Mouse (Mus musculus) hindbrain, embryonic 11.5 days (tissue): ENCODE data around the gene Pnmal2. TPM values are rescaled to one million over a fixed set of nuclear protein-coding genes. Genes with fewer than 3 reads are reported as not detected.

Source experiments
- ATAC-seq: fragments of 200-750 bp; cut with Nextera tagmentation; 2 replicates; pipeline ENCODE4 v1.8.0; 2017; ENCODE audit warnings: mild to moderate bottlenecking, moderate TSS enrichment, moderate library complexity; ENCODE audit not compliant: low FRiP score
- DNase-seq: peaks from one replicate; pipeline ENCODE4 v3.0.0-alpha.2; 2015; ENCODE audit warnings: low spot score
- H3K27ac ChIP-seq: fragments of 300-500 bp; sonication (generic); 2 replicates; pipeline ENCODE4 v1.5.1; 2014; ENCODE audit warnings: mild to moderate bottlenecking, low read depth, low read length
- H3K27me3 ChIP-seq: fragments of 300-500 bp; sonication (generic); 2 replicates; pipeline ENCODE4 v1.6.1; 2014; ENCODE audit warnings: mild to moderate bottlenecking, low read length, moderate library complexity, mixed read lengths; ENCODE audit not compliant: control insufficient read depth, insufficient read depth
- H3K36me3 ChIP-seq: fragments of 300-500 bp; sonication (generic); 2 replicates; pipeline ENCODE4 v1.6.1; 2014; ENCODE audit warnings: mild to moderate bottlenecking, low read length, moderate library complexity, mixed read lengths; ENCODE audit not compliant: control insufficient read depth, insufficient read depth
- H3K4me1 ChIP-seq: fragments of 300-500 bp; sonication (generic); replicated peaks from 2 replicates; pipeline ENCODE4 v1.6.1; 2014; ENCODE audit warnings: low read length, mixed read lengths; ENCODE audit not compliant: control insufficient read depth, insufficient read depth
- H3K4me2 ChIP-seq: fragments of 300-500 bp; sonication (generic); replicated peaks from 2 replicates; pipeline ENCODE4 v1.6.1; 2014; ENCODE audit warnings: mild to moderate bottlenecking, low read depth, low read length
- H3K4me3 ChIP-seq: fragments of 300-500 bp; sonication (generic); 2 replicates; pipeline ENCODE4 v1.5.1; 2014; ENCODE audit warnings: low read depth, low read length
- H3K9ac ChIP-seq: fragments of 300-500 bp; sonication (generic); 2 replicates; pipeline ENCODE4 v1.6.1; 2014; ENCODE audit warnings: low read depth, low read length
- H3K9me3 ChIP-seq: fragments of 300-500 bp; sonication (generic); 2 replicates; pipeline ENCODE4 v1.6.1; 2016; ENCODE audit warnings: low read length; ENCODE audit not compliant: control insufficient read depth
- WGBS: fragments of 180-500 bp; shearing (Covaris S2); extraction: QIAGEN DNeasy Blood & Tissue Kit; methylation state at CpG from one replicate; pipeline ENCODE4 v1.1.7; 2014; 5-methylcytosine and 5-hydroxymethylcytosine counted together
- polyA plus RNA-seq: library from polyadenylated mRNA; unstranded; fragments of >200 nt; fragmentation: Nextera tagmentation; extraction: Ambion mirVana; gene quantifications from 2 replicates; pipeline ENCODE4 v1.2.1, GENCODE M21; 2014

The Pnmal2 gene
- polyA plus RNA-seq, 1 experiment from 2014 or later = 11.0 TPM

DNA sequence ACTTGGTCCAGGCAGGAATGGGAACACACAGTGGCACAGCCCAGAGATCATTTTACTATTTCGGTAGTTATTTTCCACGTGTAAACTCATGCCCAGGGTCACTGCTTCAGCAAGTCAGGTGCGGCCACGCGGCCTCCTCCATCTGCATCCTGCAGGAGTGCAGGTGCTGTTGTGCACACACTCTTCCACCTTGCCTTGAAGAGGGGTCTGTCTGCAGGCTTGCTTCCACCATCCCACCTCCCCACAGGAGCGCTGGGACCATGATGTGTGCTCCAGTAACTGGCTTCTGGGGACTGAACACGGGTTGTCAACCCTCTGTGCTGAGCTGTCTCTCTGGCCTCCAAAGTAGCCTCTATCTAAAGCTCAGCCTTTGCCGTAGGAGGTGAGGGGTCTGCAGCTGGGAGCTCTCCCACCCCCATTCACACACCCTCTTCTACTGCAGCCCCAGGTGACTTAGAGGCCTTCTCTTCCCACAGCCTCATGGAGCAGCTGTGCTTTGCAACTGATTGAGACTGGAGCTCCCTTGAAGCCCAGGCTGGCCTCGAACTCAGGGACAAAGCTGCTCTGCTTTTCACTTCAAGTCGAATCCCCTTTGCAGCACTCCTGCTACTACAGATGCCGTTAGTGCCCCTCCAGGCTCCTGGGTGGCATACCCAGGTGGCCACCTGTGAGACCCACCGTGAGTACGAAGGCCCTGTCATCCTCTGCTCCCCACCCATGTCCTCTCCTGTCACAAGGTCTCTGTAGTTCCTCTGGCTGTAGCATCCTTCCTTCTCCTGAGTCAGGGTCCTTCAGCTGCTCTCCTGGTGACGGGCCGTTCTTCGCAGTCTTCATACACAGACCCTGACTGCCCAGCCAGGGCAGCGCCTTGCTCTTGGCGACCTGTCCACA lies 29.8 kb upstream of the Pnmal2 start:
- ATAC-seq (no peak), DNase-seq (no peak)
- H3K27me3 ChIP-seq = no peaks in the 10 kb centered on the region
- no peak overlapping the region for H3K9ac ChIP-seq
- H3K4me1 ChIP-seq = peaks cover 7% of the 10 kb centered on the region
- no peak overlapping the region for H3K4me3 ChIP-seq
- no peak overlapping the region for H3K4me2 ChIP-seq
- peaks cover 11% of the 10 kb centered on the region for H3K36me3 ChIP-seq
- 87% methylated on average over 18 of the region's 18 CpGs for WGBS
- no peak overlapping the region for H3K27ac ChIP-seq
- H3K9me3 ChIP-seq = no peaks in the 10 kb centered on the region

GRCm38 (mm10) chr7:16915461-16916340 lies 28.8 kb upstream of the Pnmal2 start:
- no peak overlapping the region for H3K4me3 ChIP-seq
- no peaks in the 10 kb centered on the region for H3K9me3 ChIP-seq
- peaks cover 11% of the 10 kb centered on the region for H3K36me3 ChIP-seq
- H3K27ac ChIP-seq = no peak overlapping the region
- 88% methylated on average over 32 of the region's 32 CpGs for WGBS
- no peaks in the 10 kb centered on the region for H3K27me3 ChIP-seq
- ATAC-seq = no peak
- no peak overlapping the region for H3K9ac ChIP-seq
- no peak overlapping the region for H3K4me2 ChIP-seq
- no peak for DNase-seq
- peaks cover 13% of the 10 kb centered on the region for H3K4me1 ChIP-seq

GRCm38 (mm10) chr7:16916342-16917265 lies 27.9 kb upstream of the Pnmal2 start:
- Histone ChIP-seq H3K4me2 (no peak overlapping the region), H3K4me3 (no peak overlapping the region), H3K9me3 (no peaks in the 10 kb centered on the region), H3K4me1 (peaks cover 20% of the 10 kb centered on the region), H3K27me3 (no peaks in the 10 kb centered on the region), H3K36me3 (peaks cover 11% of the 10 kb centered on the region), H3K27ac (no peak overlapping the region), H3K9ac (no peak overlapping the region)
- DNase-seq (no peak), ATAC-seq (no peak)
- WGBS = 83% methylated on average over 30 of the region's 30 CpGs

- Histone ChIP-seq H3K36me3 (peaks cover 11% of the 10 kb centered on the region), H3K27ac (no peak overlapping the region), H3K4me1 (peaks cover 27% of the 10 kb centered on the region), H3K27me3 (no peaks in the 10 kb centered on the region), H3K9ac (no peak overlapping the region), H3K4me3 (no peak overlapping the region), H3K4me2 (no peak overlapping the region), H3K9me3 (no peaks in the 10 kb centered on the region)
- ATAC-seq (no peak), DNase-seq (no peak)
- 65% methylated on average over 11 of the region's 11 CpGs for WGBS
Observed at GRCm38 (mm10) chr7:16917447-16917846, 27.0 kb upstream of the Pnmal2 start.

DNA sequence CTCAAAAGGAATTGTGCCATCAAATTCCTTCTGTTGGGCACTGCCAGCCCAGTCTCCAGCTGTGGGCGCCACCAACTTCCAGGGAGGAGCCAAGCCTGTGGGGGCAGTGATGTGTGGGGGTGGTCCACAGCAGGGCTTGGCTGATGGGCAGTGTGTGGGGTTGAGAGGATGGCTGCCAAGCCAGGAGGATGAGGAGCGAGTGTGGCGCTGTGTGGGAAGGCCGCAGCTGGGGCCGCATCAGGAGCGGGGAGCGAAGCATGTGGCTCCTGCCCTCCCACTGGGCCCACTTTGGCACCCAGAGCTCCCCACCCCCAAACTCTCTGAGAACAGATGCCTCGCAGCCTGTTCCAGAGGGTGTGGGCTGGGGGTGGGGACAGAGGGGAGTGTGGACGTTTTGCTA lies 26.5 kb upstream of the Pnmal2 start:
- Histone ChIP-seq H3K36me3 (peaks cover 11% of the 10 kb centered on the region), H3K4me3 (no peak overlapping the region), H3K9me3 (no peaks in the 10 kb centered on the region), H3K4me2 (no peak overlapping the region), H3K9ac (no peak overlapping the region), H3K27ac (no peak overlapping the region), H3K27me3 (no peaks in the 10 kb centered on the region), H3K4me1 (peaks cover 30% of the 10 kb centered on the region)
- ATAC-seq = no peak
- 88% methylated on average over 9 of the region's 9 CpGs for WGBS
- no peak for DNase-seq

DNA sequence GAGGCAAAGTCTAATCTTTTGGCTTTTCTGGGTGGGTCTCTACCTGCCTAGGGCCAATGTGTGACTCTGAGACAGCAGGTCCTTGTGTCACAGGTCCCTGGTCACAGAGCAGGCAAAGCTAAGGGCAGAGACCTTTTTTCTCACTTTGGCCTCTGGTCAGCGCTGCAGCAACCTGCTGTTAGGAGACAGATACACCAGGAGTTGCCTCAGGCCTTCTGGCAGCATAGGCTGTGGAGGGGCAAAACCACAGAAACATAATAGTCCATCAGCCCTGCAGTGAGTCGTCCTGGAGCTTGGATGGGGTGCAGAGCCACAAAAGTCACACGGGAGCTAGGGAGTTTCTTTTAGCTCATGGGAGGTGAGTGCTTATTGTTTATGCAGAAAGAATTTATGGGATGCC lies 25.8 kb upstream of the Pnmal2 start:
- no peak for DNase-seq
- Histone ChIP-seq H3K27ac (no peak overlapping the region), H3K4me2 (no peak overlapping the region), H3K27me3 (no peaks in the 10 kb centered on the region), H3K4me1 (peaks cover 30% of the 10 kb centered on the region), H3K36me3 (peaks cover 11% of the 10 kb centered on the region), H3K9ac (no peak overlapping the region), H3K4me3 (no peak overlapping the region), H3K9me3 (no peaks in the 10 kb centered on the region)
- no peak for ATAC-seq
- 95% methylated on average over 3 of the region's 3 CpGs for WGBS

- no peak for DNase-seq
- H3K9me3 ChIP-seq = no peaks in the 10 kb centered on the region
- peak overlapping the region; percentile 5; the same call in 1 of the 2 replicates for H3K4me2 ChIP-seq
- peaks cover 30% of the 10 kb centered on the region for H3K4me1 ChIP-seq
- peak overlapping the region; percentile 14; the same call in 1 of the 2 replicates for H3K4me3 ChIP-seq
- no peak for ATAC-seq
- H3K36me3 ChIP-seq = peaks cover 11% of the 10 kb centered on the region
- 90% methylated on average over 13 of the region's 13 CpGs for WGBS
- H3K27me3 ChIP-seq = no peaks in the 10 kb centered on the region
- H3K27ac ChIP-seq = no peak overlapping the region
- no peak overlapping the region for H3K9ac ChIP-seq
Observed at GRCm38 (mm10) chr7:16919395-16920149, 24.9 kb upstream of the Pnmal2 start.
